10 mouse cellular contexts compared by ENCODE assay signal in genomic region chr5:122317329-122318045, GRCm38 (mm10). TPM values are rescaled to one million over a fixed set of nuclear protein-coding genes. Genes with fewer than 3 reads are reported as not detected.
DNase-seq lines count a peak whose midpoint lies in the region; ATAC-seq and TF ChIP-seq lines count a peak whose summit lies in the region.
"Had no signal": no experiment of that assay in that cellular context is flagged by ENCODE, and none has a peak within 500 bp of the region (broad histone marks: within the 10 kb centered on the region; RNA-seq: fewer than 3 reads in every experiment).

No protein-coding gene starts in this region.

- no peaks in the 10 kb centered on the region for H3K9me3 ChIP-seq in embryonic facial prominence, embryonic 10.5 days
- H3K9me3 ChIP-seq in neural tube, embryonic 15.5 days (replicated peaks) = no peaks in the 10 kb centered on the region
- H3K9me3 ChIP-seq: limb, embryonic 15.5 days had no signal

- H3K4me3 ChIP-seq in bone marrow, adult 2 months (replicated peaks; ENCODE audit: control insufficient read depth, low read depth, low read length) = no peak overlapping the region
- no peak overlapping the region for H3K4me3 ChIP-seq in embryonic facial prominence, embryonic 10.5 days
- no peak overlapping the region for H3K4me3 ChIP-seq in neural tube, embryonic 15.5 days (replicated peaks)
- H3K4me3 ChIP-seq: limb, embryonic 15.5 days had no signal

- TF ChIP-seq POLR2A in bone marrow, adult 2 months (IDR thresholded peaks at IDR 0.05; ENCODE audit: borderline replicate concordance, control insufficient read depth, low read depth, low read length) = no peak

- H3K9ac ChIP-seq in neural tube, embryonic 15.5 days (replicated peaks) = no peak overlapping the region

- TF ChIP-seq CTCF in bone marrow, adult 2 months (IDR thresholded peaks at IDR 0.05; ENCODE audit: control insufficient read depth, insufficient read depth, low read length) = no peak

- H3K27me3 ChIP-seq in embryonic facial prominence, embryonic 10.5 days (replicated peaks; ENCODE audit: low read depth, poor library complexity, severe bottlenecking) = no peaks in the 10 kb centered on the region
- H3K27me3 ChIP-seq in neural tube, embryonic 15.5 days (replicated peaks) = no peaks in the 10 kb centered on the region
- H3K27me3 ChIP-seq: limb, embryonic 15.5 days had no signal

- peak; percentile 69 for DNase-seq in gastrocnemius, adult 18-20 months (ENCODE audit: low spot score)
- DNase-seq in gastrocnemius, postnatal 4 days (ENCODE audit: low spot score in 2 of 2) = no peak
- DNase-seq in left cerebral cortex, postnatal 4 days = peak; percentile 24
- no peak for DNase-seq in left cerebral cortex, postnatal 36 days (ENCODE audit: low spot score in 2 of 2)
- peak; percentile 48 for DNase-seq in naive thymus-derived CD4-positive, alpha-beta T cell, adult 2 months (ENCODE audit: low read depth)
- no peak for DNase-seq in embryonic facial prominence, embryonic 10.5 days (ENCODE audit: low spot score)

- peak overlapping the region; percentile 40 for H3K27ac ChIP-seq in bone marrow, adult 2 months (ENCODE audit: control insufficient read depth, insufficient read depth, low read depth, low read length, poor library complexity)
- no peak overlapping the region for H3K27ac ChIP-seq in embryonic facial prominence, embryonic 10.5 days (replicated peaks)
- no peak overlapping the region for H3K27ac ChIP-seq in neural tube, embryonic 15.5 days (replicated peaks)
- H3K27ac ChIP-seq: limb, embryonic 15.5 days had no signal

- no peak for ATAC-seq in neural tube, embryonic 15.5 days (ENCODE audit: low FRiP score)
- ATAC-seq: intestine, postnatal 0 days had no signal

- peaks cover 8% of the 10 kb centered on the region for H3K4me1 ChIP-seq in bone marrow, adult 2 months (ENCODE audit: control insufficient read depth, insufficient read depth, low read length)
- H3K4me1 ChIP-seq in embryonic facial prominence, embryonic 10.5 days = peaks cover 4% of the 10 kb centered on the region; the same call in 1 of the 2 replicates
- peaks cover 9% of the 10 kb centered on the region for H3K4me1 ChIP-seq in neural tube, embryonic 15.5 days

- intact Hi-C loops in left cerebral cortex, postnatal 4 days (cut with DNase I) = no loop called here
- intact Hi-C loops in left cerebral cortex, postnatal 36 days (cut with DNase I) = loop anchor here (5.0 kb wide), 1 partner anchor 35 kb away; the partner anchor contains the start of gene Pptc7

- WGBS in bone marrow, adult 2 months = 22% methylated on average over 11 of the region's 11 CpGs
- WGBS in embryonic facial prominence, embryonic 10.5 days = 77% methylated on average over 11 of the region's 11 CpGs
- WGBS in neural tube, embryonic 15.5 days = 80% methylated on average over 11 of the region's 11 CpGs

- peaks cover 92% of the 10 kb centered on the region for H3K36me3 ChIP-seq in embryonic facial prominence, embryonic 10.5 days (replicated peaks)
- peaks cover 28% of the 10 kb centered on the region for H3K36me3 ChIP-seq in neural tube, embryonic 15.5 days

- H3K4me2 ChIP-seq in neural tube, embryonic 15.5 days = no peak overlapping the region
- H3K4me2 ChIP-seq: limb, embryonic 15.5 days had no signal

RNA-seq across cellular contexts. Expression of gene Pptc7, which starts 33.3 kb away (rescaled TPM):
- 10 to 100 TPM; 91.6 to 96.4 TPM for total RNA-seq in gastrocnemius, adult 18-20 months (2021)
- 10 to 100 TPM; 16.6 to 17.0 TPM for total RNA-seq in gastrocnemius, postnatal 4 days (2021)
- 10 to 100 TPM; 17.1 to 18.5 TPM for total RNA-seq in left cerebral cortex, postnatal 4 days (2021)
- total RNA-seq in left cerebral cortex, postnatal 36 days (2021) = 10 to 100 TPM; 39.1 to 42.7 TPM
- 5.0 and 7.2 TPM in 2 replicates for polyA plus RNA-seq in bone marrow, adult 2 months (2011; ENCODE audit: insufficient read depth, insufficient read length, low replicate concordance, missing spikeins)
- polyA plus RNA-seq in embryonic facial prominence, embryonic 10.5 days (2016; fragmentation: Nextera tagmentation; extraction: Ambion mirVana) = 8.0 and 8.9 TPM in 2 replicates
- polyA plus RNA-seq in neural tube, embryonic 15.5 days (2015; fragmentation: Nextera tagmentation; extraction: Ambion mirVana) = 8.7 and 9.3 TPM in 2 replicates

RNA-seq across cellular contexts. Expression of gene Rad9b, which starts 36.5 kb away (rescaled TPM):
- under 1 TPM; 0.27 to 0.69 TPM for total RNA-seq in gastrocnemius, adult 18-20 months (2021)
- 1 to 10 TPM; 3.6 to 3.8 TPM for total RNA-seq in gastrocnemius, postnatal 4 days (2021)
- total RNA-seq in left cerebral cortex, postnatal 4 days (2021) = 1 to 10 TPM; 6.1 to 6.8 TPM
- 1 to 10 TPM; 2.8 to 4.6 TPM for total RNA-seq in left cerebral cortex, postnatal 36 days (2021)
- polyA plus RNA-seq in bone marrow, adult 2 months (2011; ENCODE audit: insufficient read depth, insufficient read length, low replicate concordance, missing spikeins) = 2.1 and 4.1 TPM in 2 replicates
- 11.4 and 12.6 TPM in 2 replicates for polyA plus RNA-seq in embryonic facial prominence, embryonic 10.5 days (2016; fragmentation: Nextera tagmentation; extraction: Ambion mirVana)
- polyA plus RNA-seq in neural tube, embryonic 15.5 days (2015; fragmentation: Nextera tagmentation; extraction: Ambion mirVana) = 19.1 and 22.1 TPM in 2 replicates

RNA-seq across cellular contexts. Expression of gene Vps29, which starts 36.7 kb away (rescaled TPM):
- total RNA-seq in gastrocnemius, adult 18-20 months (2021) = 10 to 100 TPM; 43.7 to 48.5 TPM
- total RNA-seq in gastrocnemius, postnatal 4 days (2021) = 10 to 100 TPM; 74.3 to 85.5 TPM
- total RNA-seq in left cerebral cortex, postnatal 4 days (2021) = 100 to 1,000 TPM; 202 to 208 TPM
- 100 to 1,000 TPM; 185 to 191 TPM for total RNA-seq in left cerebral cortex, postnatal 36 days (2021)
- polyA plus RNA-seq in bone marrow, adult 2 months (2011; ENCODE audit: insufficient read depth, insufficient read length, low replicate concordance, missing spikeins) = 32.0 and 34.8 TPM in 2 replicates
- 194 and 197 TPM in 2 replicates for polyA plus RNA-seq in embryonic facial prominence, embryonic 10.5 days (2016; fragmentation: Nextera tagmentation; extraction: Ambion mirVana)
- polyA plus RNA-seq in neural tube, embryonic 15.5 days (2015; fragmentation: Nextera tagmentation; extraction: Ambion mirVana) = 309 and 343 TPM in 2 replicates

RNA-seq across cellular contexts. Expression of gene Tctn1, which starts 53.2 kb away (rescaled TPM):
- total RNA-seq in gastrocnemius, adult 18-20 months (2021) = 1 to 10 TPM; 1.3 to 2.0 TPM
- total RNA-seq in gastrocnemius, postnatal 4 days (2021) = 1 to 10 TPM; 7.6 to 10.0 TPM
- total RNA-seq in left cerebral cortex, postnatal 4 days (2021) = 10 to 100 TPM; 16.4 to 17.8 TPM
- total RNA-seq in left cerebral cortex, postnatal 36 days (2021) = 10 to 100 TPM; 12.2 to 14.5 TPM
- polyA plus RNA-seq in bone marrow, adult 2 months (2011; ENCODE audit: insufficient read depth, insufficient read length, low replicate concordance, missing spikeins) = 6.5 and 17.7 TPM in 2 replicates
- polyA plus RNA-seq in embryonic facial prominence, embryonic 10.5 days (2016; fragmentation: Nextera tagmentation; extraction: Ambion mirVana) = 4.8 and 5.5 TPM in 2 replicates
- polyA plus RNA-seq in neural tube, embryonic 15.5 days (2015; fragmentation: Nextera tagmentation; extraction: Ambion mirVana) = 5.8 and 6.0 TPM in 2 replicates

RNA-seq across cellular contexts. Expression of gene Gpn3, which starts 54.2 kb away (rescaled TPM):
- total RNA-seq in gastrocnemius, adult 18-20 months (2021) = 10 to 100 TPM; 32.8 to 35.3 TPM
- total RNA-seq in gastrocnemius, postnatal 4 days (2021) = 10 to 100 TPM; 22.2 to 22.8 TPM
- total RNA-seq in left cerebral cortex, postnatal 4 days (2021) = 10 to 100 TPM; 19.9 to 20.6 TPM
- 10 to 100 TPM; 24.4 to 25.7 TPM for total RNA-seq in left cerebral cortex, postnatal 36 days (2021)
- 12.9 and 16.1 TPM in 2 replicates for polyA plus RNA-seq in bone marrow, adult 2 months (2011; ENCODE audit: insufficient read depth, insufficient read length, low replicate concordance, missing spikeins)
- polyA plus RNA-seq in embryonic facial prominence, embryonic 10.5 days (2016; fragmentation: Nextera tagmentation; extraction: Ambion mirVana) = 89.8 and 94.6 TPM in 2 replicates
- 45.7 and 51.5 TPM in 2 replicates for polyA plus RNA-seq in neural tube, embryonic 15.5 days (2015; fragmentation: Nextera tagmentation; extraction: Ambion mirVana)

Comparison
In these comparisons a context has a peak if more than half of its experiments do, and no peak if none do; other contexts are left out.
1. DNase-seq: peak in gastrocnemius, adult 18-20 months (single experiment), left cerebral cortex, postnatal 4 days (single experiment) and naive thymus-derived CD4-positive, alpha-beta T cell, adult 2 months (single experiment); none in gastrocnemius, postnatal 4 days (0 of 2), left cerebral cortex, postnatal 36 days (0 of 2) and embryonic facial prominence, embryonic 10.5 days (single experiment).